Mouse (Mus musculus): ENCODE results near the gene Popdc3.

Popdc3 gene

GRCm38 (mm10) chr10:45180677-45181326 lies 2.9 kb downstream of the Popdc3 start:
- Histone ChIP-seq H3K27me3 (ENCODE audit: insufficient read depth, low read length) (no peaks in the 10 kb centered on the region), H3K36me3 (ENCODE audit: insufficient read depth, low read length) (no peaks in the 10 kb centered on the region), H3K4me1 (replicated peaks; ENCODE audit: low read depth, low read length) (no peaks in the 10 kb centered on the region), H3K4me3 (replicated peaks; ENCODE audit: low read length) (no peak overlapping the region), H3K9me3 (ENCODE audit: low read length) (peaks cover 5% of the 10 kb centered on the region; the same call in 1 of the 2 replicates)
- TF ChIP-seq NANOG (IDR thresholded peaks at IDR 0.05; ENCODE audit: borderline replicate concordance, low read length) (no peak), CTCF (conservative IDR thresholded peaks at IDR 0.05; ENCODE audit: low read length) (no peak), POU5F1 (IDR thresholded peaks at IDR 0.05; ENCODE audit: borderline replicate concordance, low read length) (no peak)

GRCm38 (mm10) chr10:45181344-45181743 lies 3.4 kb downstream of the Popdc3 start:
- no peaks in the 10 kb centered on the region for H3K9me3 ChIP-seq (ENCODE audit: low read length)
- TF ChIP-seq CTCF (conservative IDR thresholded peaks at IDR 0.05; ENCODE audit: low read length) (no peak), NANOG (IDR thresholded peaks at IDR 0.05; ENCODE audit: borderline replicate concordance, low read length) (no peak), POU5F1 (IDR thresholded peaks at IDR 0.05; ENCODE audit: borderline replicate concordance, low read length) (no peak)
- no peaks in the 10 kb centered on the region for H3K4me1 ChIP-seq (replicated peaks; ENCODE audit: low read depth, low read length)
- no peaks in the 10 kb centered on the region for H3K27me3 ChIP-seq (ENCODE audit: insufficient read depth, low read length)
- H3K36me3 ChIP-seq (ENCODE audit: insufficient read depth, low read length), result no peaks in the 10 kb centered on the region
- no peak overlapping the region for H3K4me3 ChIP-seq (replicated peaks; ENCODE audit: low read length)

- TF ChIP-seq CTCF (conservative IDR thresholded peaks at IDR 0.05; ENCODE audit: low read length) (no peak), NANOG (IDR thresholded peaks at IDR 0.05; ENCODE audit: borderline replicate concordance, low read length) (no peak), POU5F1 (IDR thresholded peaks at IDR 0.05; ENCODE audit: borderline replicate concordance, low read length) (no peak)
- no peaks in the 10 kb centered on the region for H3K36me3 ChIP-seq (ENCODE audit: insufficient read depth, low read length)
- no peaks in the 10 kb centered on the region for H3K4me1 ChIP-seq (replicated peaks; ENCODE audit: low read depth, low read length)
- H3K27me3 ChIP-seq (ENCODE audit: insufficient read depth, low read length), result no peaks in the 10 kb centered on the region
- no peak overlapping the region for H3K4me3 ChIP-seq (replicated peaks; ENCODE audit: low read length)
- no peaks in the 10 kb centered on the region for H3K9me3 ChIP-seq (ENCODE audit: low read length)
These were observed 7.6 kb downstream of the Popdc3 start for GRCm38 (mm10) chr10:45185457-45185856.

GRCm38 (mm10) chr10:45193330-45194310 lies 15.7 kb downstream of the Popdc3 start:
- Histone ChIP-seq H3K4me3 (replicated peaks; ENCODE audit: low read length) (no peak overlapping the region), H3K4me1 (replicated peaks; ENCODE audit: low read depth, low read length) (peaks cover 25% of the 10 kb centered on the region), H3K27me3 (ENCODE audit: insufficient read depth, low read length) (no peaks in the 10 kb centered on the region), H3K9me3 (ENCODE audit: low read length) (no peaks in the 10 kb centered on the region), H3K36me3 (ENCODE audit: insufficient read depth, low read length) (no peaks in the 10 kb centered on the region)
- TF ChIP-seq POU5F1 (IDR thresholded peaks at IDR 0.05; ENCODE audit: borderline replicate concordance, low read length) (no peak), NANOG (IDR thresholded peaks at IDR 0.05; ENCODE audit: borderline replicate concordance, low read length) (peak; percentile 71)

GRCm38 (mm10) chr10:45194531-45194930 lies 16.6 kb downstream of the Popdc3 start:
- H3K4me3 ChIP-seq (replicated peaks; ENCODE audit: low read length), result no peak overlapping the region
- H3K36me3 ChIP-seq (ENCODE audit: insufficient read depth, low read length), result no peaks in the 10 kb centered on the region
- no peaks in the 10 kb centered on the region for H3K27me3 ChIP-seq (ENCODE audit: insufficient read depth, low read length)
- H3K9me3 ChIP-seq (ENCODE audit: low read length), result no peaks in the 10 kb centered on the region
- TF ChIP-seq CTCF (conservative IDR thresholded peaks at IDR 0.05; ENCODE audit: low read length) (no peak), NANOG (IDR thresholded peaks at IDR 0.05; ENCODE audit: borderline replicate concordance, low read length) (peak; percentile 25; the same call in 1 of the 2 replicates)
- H3K4me1 ChIP-seq (replicated peaks; ENCODE audit: low read depth, low read length), result peaks cover 25% of the 10 kb centered on the region

GRCm38 (mm10) chr10:45204582-45204981 lies 26.7 kb downstream of the Popdc3 start:
- Histone ChIP-seq H3K4me1 (replicated peaks; ENCODE audit: low read depth, low read length) (no peaks in the 10 kb centered on the region), H3K36me3 (ENCODE audit: insufficient read depth, low read length) (no peaks in the 10 kb centered on the region), H3K4me3 (replicated peaks; ENCODE audit: low read length) (no peak overlapping the region), H3K9me3 (ENCODE audit: low read length) (peaks cover 22% of the 10 kb centered on the region), H3K27me3 (ENCODE audit: insufficient read depth, low read length) (no peaks in the 10 kb centered on the region)
- TF ChIP-seq NANOG (IDR thresholded peaks at IDR 0.05; ENCODE audit: borderline replicate concordance, low read length) (no peak), POU5F1 (IDR thresholded peaks at IDR 0.05; ENCODE audit: borderline replicate concordance, low read length) (no peak), CTCF (conservative IDR thresholded peaks at IDR 0.05; ENCODE audit: low read length) (no peak)

- Histone ChIP-seq H3K27me3 (ENCODE audit: insufficient read depth, low read length) (no peaks in the 10 kb centered on the region), H3K36me3 (ENCODE audit: insufficient read depth, low read length) (no peaks in the 10 kb centered on the region), H3K9me3 (ENCODE audit: low read length) (peaks cover 45% of the 10 kb centered on the region), H3K4me1 (replicated peaks; ENCODE audit: low read depth, low read length) (no peaks in the 10 kb centered on the region), H3K4me3 (replicated peaks; ENCODE audit: low read length) (no peak overlapping the region)
- no peak for TF ChIP-seq NANOG (IDR thresholded peaks at IDR 0.05; ENCODE audit: borderline replicate concordance, low read length)
- TF ChIP-seq CTCF (conservative IDR thresholded peaks at IDR 0.05; ENCODE audit: low read length), result no peak
- no peak for TF ChIP-seq POU5F1 (IDR thresholded peaks at IDR 0.05; ENCODE audit: borderline replicate concordance, low read length)
These were observed 32.3 kb downstream of the Popdc3 start for GRCm38 (mm10) chr10:45210201-45210600.

- no peak for TF ChIP-seq POU5F1 (IDR thresholded peaks at IDR 0.05; ENCODE audit: borderline replicate concordance, low read length)
- no peak for TF ChIP-seq CTCF (conservative IDR thresholded peaks at IDR 0.05; ENCODE audit: low read length)
- no peak for TF ChIP-seq NANOG (IDR thresholded peaks at IDR 0.05; ENCODE audit: borderline replicate concordance, low read length)
- Histone ChIP-seq H3K4me3 (replicated peaks; ENCODE audit: low read length) (no peak overlapping the region), H3K9me3 (ENCODE audit: low read length) (peaks cover 22% of the 10 kb centered on the region), H3K36me3 (ENCODE audit: insufficient read depth, low read length) (no peaks in the 10 kb centered on the region), H3K27me3 (ENCODE audit: insufficient read depth, low read length) (no peaks in the 10 kb centered on the region), H3K4me1 (replicated peaks; ENCODE audit: low read depth, low read length) (no peaks in the 10 kb centered on the region)
These were observed 38.8 kb downstream of the Popdc3 start for GRCm38 (mm10) chr10:45216676-45217075.

All from E14TG2a.4 (cell line).